9 mouse cellular contexts compared by ENCODE assay signal in genomic region chr3:88087688-88088087, GRCm38 (mm10). TPM values are rescaled to one million over a fixed set of nuclear protein-coding genes. Genes with fewer than 3 reads are reported as not detected.
DNase-seq lines count a peak whose midpoint lies in the region; TF ChIP-seq lines count a peak whose summit lies in the region.
"Had no signal": no experiment of that assay in that cellular context is flagged by ENCODE, and none has a peak within 500 bp of the region (broad histone marks: within the 10 kb centered on the region; RNA-seq: fewer than 3 reads in every experiment).

No protein-coding gene starts in this region.

- TF ChIP-seq CTCF in layer of hippocampus, adult 2 months (conservative IDR thresholded peaks at IDR 0.05), result peak; percentile 94

- no peak overlapping the region for H3K27ac ChIP-seq in layer of hippocampus, adult 2 months
- H3K27ac ChIP-seq: heart, embryonic 15.5 days had no signal

- no peak for DNase-seq in layer of hippocampus, adult 2 months (ENCODE audit: low spot score in 2 of 2)
- DNase-seq in layer of hippocampus, adult 9-10 months (ENCODE audit: low spot score), result no peak
- peak; percentile 53 for DNase-seq in ES-CJ7 (ENCODE audit: low read depth, low spot score)
- DNase-seq in brain, adult 2 months (ENCODE audit: low read depth, low spot score), result peak; percentile 56
- peak; percentile 51 for DNase-seq in lung, postnatal 10 days
- no peak for DNase-seq in c-Kit-positive CD71-positive TER-119-positive erythroid progenitor cells, embryonic 14.5 days (ENCODE audit: low spot score)
- DNase-seq in right cerebral cortex, postnatal 36 days (ENCODE audit: low spot score in 2 of 2), result no peak

- no peak overlapping the region for H3K4me3 ChIP-seq in layer of hippocampus, adult 2 months
- H3K4me3 ChIP-seq: heart, embryonic 15.5 days; myocyte had no signal

RNA-seq across cellular contexts. Expression of gene Iqgap3, which starts 5.9 kb away (rescaled TPM):
- total RNA-seq in layer of hippocampus, adult 2 months (2021), result under 1 TPM; 0.25 to 0.59 TPM

RNA-seq across cellular contexts. Expression of gene Ttc24, which starts 9.6 kb away (rescaled TPM):
- total RNA-seq in layer of hippocampus, adult 2 months (2021), result not detected

RNA-seq across cellular contexts. Expression of gene Naxe, which starts 29.4 kb away (rescaled TPM):
- total RNA-seq in layer of hippocampus, adult 2 months (2021), result 10 to 100 TPM; 79.2 to 81.8 TPM

RNA-seq across cellular contexts. Expression of gene Gpatch4, which starts 44.8 kb away (rescaled TPM):
- 10 to 100 TPM; 15.0 to 16.5 TPM for total RNA-seq in layer of hippocampus, adult 2 months (2021)

RNA-seq across cellular contexts. Expression of gene Mef2d, which starts 54.5 kb away (rescaled TPM):
- total RNA-seq in layer of hippocampus, adult 2 months (2021), result 100 to 1,000 TPM; 206 to 210 TPM

Comparison
In these comparisons a context has a peak if more than half of its experiments do, and no peak if none do; other contexts are left out.
1. DNase-seq: peak in ES-CJ7 (single experiment), brain, adult 2 months (single experiment) and lung, postnatal 10 days (single experiment); none in layer of hippocampus, adult 2 months (0 of 2), layer of hippocampus, adult 9-10 months (single experiment), c-Kit-positive CD71-positive TER-119-positive erythroid progenitor cells, embryonic 14.5 days (single experiment) and right cerebral cortex, postnatal 36 days (0 of 2).